Mouse (Mus musculus) common myeloid progenitor, adult 5-6 weeks (primary cell): ENCODE measurements around the gene Coro2b. TPM values are rescaled to one million over a fixed set of nuclear protein-coding genes. Genes with fewer than 3 reads are reported as not detected.
A peak's percentile ranks its signal among the peaks of the same experiment; 100 is the strongest.

Experiments
- ATAC-seq: replicated peaks from 2 replicates; pipeline ENCODE4 v1.8.0; 2016; ENCODE audit warnings: low read depth, mild to moderate bottlenecking, moderate TSS enrichment, inconsistent platforms; ENCODE audit not compliant: poor library complexity, severe bottlenecking
- total RNA-seq: library from RNA; stranded (forward); fragments of 200-1000, 187-1606 nt; gene quantifications from 2 replicates; pipeline ENCODE4 v1.2.3, GENCODE M21; 2017

The Coro2b gene
- total RNA-seq, 1 experiment from 2014 or later: 0.87 TPM

GRCm38 (mm10) chr9:62540736-62541135 lies 3.9 kb upstream of the Coro2b start:
- no peak for ATAC-seq

GRCm38 (mm10) chr9:62540166-62540565 lies 3.3 kb upstream of the Coro2b start:
- no peak for ATAC-seq

- no peak for ATAC-seq
Measured at GRCm38 (mm10) chr9:62539251-62539711, 2.4 kb upstream of the Coro2b start.

- ATAC-seq: no peak
Measured at GRCm38 (mm10) chr9:62537941-62538340, 1.1 kb upstream of the Coro2b start.

- no peak for ATAC-seq
Measured at GRCm38 (mm10) chr9:62536119-62536654, 657 bp downstream of the Coro2b start.

- ATAC-seq: no peak
Measured at GRCm38 (mm10) chr9:62535566-62535965, 1.3 kb downstream of the Coro2b start.

GRCm38 (mm10) chr9:62534691-62535090 lies 2.2 kb downstream of the Coro2b start:
- no peak for ATAC-seq

GRCm38 (mm10) chr9:62534158-62534557 lies 2.7 kb downstream of the Coro2b start:
- ATAC-seq: no peak

- ATAC-seq: no peak
Measured at GRCm38 (mm10) chr9:62532876-62533275, 4.0 kb downstream of the Coro2b start.

- ATAC-seq: peak; percentile 66
Measured at GRCm38 (mm10) chr9:62531459-62532275, 5.2 kb downstream of the Coro2b start.

- ATAC-seq: no peak
Measured at GRCm38 (mm10) chr9:62528527-62528926, 8.3 kb downstream of the Coro2b start.

- no peak for ATAC-seq
Measured at GRCm38 (mm10) chr9:62526858-62527257, 10.0 kb downstream of the Coro2b start.

- ATAC-seq: no peak
Measured at GRCm38 (mm10) chr9:62526451-62526850, 10.4 kb downstream of the Coro2b start.

- ATAC-seq: no peak
Measured at GRCm38 (mm10) chr9:62524761-62525308, 12.0 kb downstream of the Coro2b start.

GRCm38 (mm10) chr9:62522791-62523471 lies 13.9 kb downstream of the Coro2b start:
- ATAC-seq: no peak; the same call in 1 of the 2 replicates

- no peak for ATAC-seq
Measured at GRCm38 (mm10) chr9:62522211-62522610, 14.6 kb downstream of the Coro2b start.

- no peak for ATAC-seq
Measured at GRCm38 (mm10) chr9:62521541-62521940, 15.3 kb downstream of the Coro2b start.

GRCm38 (mm10) chr9:62520933-62521332 lies 15.9 kb downstream of the Coro2b start:
- no peak for ATAC-seq

GRCm38 (mm10) chr9:62519787-62520503 lies 16.9 kb downstream of the Coro2b start:
- peak; percentile 62 for ATAC-seq

- no peak for ATAC-seq
Measured at GRCm38 (mm10) chr9:62519334-62519733, 17.5 kb downstream of the Coro2b start.
